Mouse (Mus musculus): ENCODE results near the gene Ngdn.
"Not testable (repeated sequence)": the region's sequence is repeated elsewhere in the genome, so short reads cannot be mapped to it uniquely, and the experiment has no call there.

The Ngdn gene

GRCm38 (mm10) chr14:55028333-55028835 is 13.1 kb downstream of the Ngdn start:
- intact Hi-C loops (cut with DNase I): no loop called here

- intact Hi-C loops (cut with DNase I): no loop called here
Observed at GRCm38 (mm10) chr14:55029034-55029698, 13.9 kb downstream of the Ngdn start.

- intact Hi-C loops (cut with DNase I): no loop called here
Observed at GRCm38 (mm10) chr14:55032695-55033225, 17.5 kb downstream of the Ngdn start.

- intact Hi-C loops (cut with DNase I): not testable (repeated sequence)
Observed at GRCm38 (mm10) chr14:55043694-55044093, 28.4 kb downstream of the Ngdn start.

- intact Hi-C loops (cut with DNase I): no loop called here
Observed at GRCm38 (mm10) chr14:55047971-55048531, 32.8 kb downstream of the Ngdn start.

- intact Hi-C loops (cut with DNase I): no loop called here
Observed at GRCm38 (mm10) chr14:55052496-55052895, 37.2 kb downstream of the Ngdn start.

GRCm38 (mm10) chr14:55053050-55053449 is 37.8 kb downstream of the Ngdn start:
- intact Hi-C loops (cut with DNase I): no loop called here

GRCm38 (mm10) chr14:55053708-55054190 is 38.5 kb downstream of the Ngdn start:
- intact Hi-C loops (cut with DNase I): no loop called here

GRCm38 (mm10) chr14:55054191-55054749 is 39.0 kb downstream of the Ngdn start:
- intact Hi-C loops (cut with DNase I): no loop called here

GRCm38 (mm10) chr14:55055167-55055834 is 40.0 kb downstream of the Ngdn start:
- intact Hi-C loops (cut with DNase I): no loop called here

- intact Hi-C loops (cut with DNase I): no loop called here
Observed at GRCm38 (mm10) chr14:55059009-55059408, 43.8 kb downstream of the Ngdn start.

GRCm38 (mm10) chr14:55059931-55060330 is 44.7 kb downstream of the Ngdn start:
- intact Hi-C loops (cut with DNase I): no loop called here

- intact Hi-C loops (cut with DNase I): no loop called here
Observed at GRCm38 (mm10) chr14:55061845-55062244, 46.6 kb downstream of the Ngdn start.

- intact Hi-C loops (cut with DNase I): no loop called here
Observed at GRCm38 (mm10) chr14:55062626-55063025, 47.4 kb downstream of the Ngdn start.

- intact Hi-C loops (cut with DNase I): no loop called here
Observed at GRCm38 (mm10) chr14:55063117-55063516, 47.9 kb downstream of the Ngdn start.

GRCm38 (mm10) chr14:55063581-55064381 is 48.5 kb downstream of the Ngdn start:
- intact Hi-C loops (cut with DNase I): no loop called here

- intact Hi-C loops (cut with DNase I): no loop called here
Observed at GRCm38 (mm10) chr14:55064481-55065370, 49.5 kb downstream of the Ngdn start.

- intact Hi-C loops (cut with DNase I): no loop called here
Observed at GRCm38 (mm10) chr14:55065391-55065790, 50.1 kb downstream of the Ngdn start.

GRCm38 (mm10) chr14:55066042-55066441 is 50.8 kb downstream of the Ngdn start:
- intact Hi-C loops (cut with DNase I): no loop called here

- intact Hi-C loops (cut with DNase I): no loop called here
Observed at GRCm38 (mm10) chr14:55071756-55072155, 56.5 kb downstream of the Ngdn start.

Data from adrenal gland (tissue).